Mouse (Mus musculus): ENCODE measurements around the gene Gns. TPM values are rescaled to one million over a fixed set of nuclear protein-coding genes. Genes with fewer than 3 reads are reported as not detected.

Gene Gns
- polyA plus RNA-seq, 1 experiment, result 39.2 TPM

- WGBS, result 91% methylated on average over 18 of the region's 18 CpGs
- no peak for TF ChIP-seq CTCF (IDR thresholded peaks at IDR 0.05; ENCODE audit: control insufficient read depth, insufficient read depth, low read length)
- no peak for TF ChIP-seq POLR2A (IDR thresholded peaks at IDR 0.05; ENCODE audit: borderline replicate concordance, control insufficient read depth, low read depth, low read length)
- Histone ChIP-seq H3K27ac (ENCODE audit: control insufficient read depth, insufficient read depth, low read depth, low read length, poor library complexity) (no peak overlapping the region), H3K4me3 (replicated peaks; ENCODE audit: control insufficient read depth, low read depth, low read length) (no peak overlapping the region), H3K4me1 (ENCODE audit: control insufficient read depth, insufficient read depth, low read length) (peaks cover 3% of the 10 kb centered on the region; the same call in 1 of the 2 replicates)
Measured at GRCm38 (mm10) chr10:121381280-121381679, 16.4 kb downstream of the Gns start.

GRCm38 (mm10) chr10:121384710-121385109, 19.8 kb downstream of the Gns start:
- no peak overlapping the region for H3K4me3 ChIP-seq (replicated peaks; ENCODE audit: control insufficient read depth, low read depth, low read length)
- TF ChIP-seq CTCF (IDR thresholded peaks at IDR 0.05; ENCODE audit: control insufficient read depth, insufficient read depth, low read length) (no peak), POLR2A (IDR thresholded peaks at IDR 0.05; ENCODE audit: borderline replicate concordance, control insufficient read depth, low read depth, low read length) (no peak)
- H3K4me1 ChIP-seq (ENCODE audit: control insufficient read depth, insufficient read depth, low read length), result no peaks in the 10 kb centered on the region
- 89% methylated on average over 13 of the region's 13 CpGs for WGBS
- H3K27ac ChIP-seq (ENCODE audit: control insufficient read depth, insufficient read depth, low read depth, low read length, poor library complexity), result no peak overlapping the region

- WGBS, result 88% methylated on average over 6 of the region's 6 CpGs
- Histone ChIP-seq H3K4me3 (replicated peaks; ENCODE audit: control insufficient read depth, low read depth, low read length) (no peak overlapping the region), H3K27ac (ENCODE audit: control insufficient read depth, insufficient read depth, low read depth, low read length, poor library complexity) (no peak overlapping the region), H3K4me1 (ENCODE audit: control insufficient read depth, insufficient read depth, low read length) (no peaks in the 10 kb centered on the region)
- TF ChIP-seq POLR2A (IDR thresholded peaks at IDR 0.05; ENCODE audit: borderline replicate concordance, control insufficient read depth, low read depth, low read length), result no peak
- TF ChIP-seq CTCF (IDR thresholded peaks at IDR 0.05; ENCODE audit: control insufficient read depth, insufficient read depth, low read length), result no peak
Measured at GRCm38 (mm10) chr10:121385695-121386094, 20.8 kb downstream of the Gns start.

GRCm38 (mm10) chr10:121386347-121386746, 21.5 kb downstream of the Gns start:
- Histone ChIP-seq H3K27ac (ENCODE audit: control insufficient read depth, insufficient read depth, low read depth, low read length, poor library complexity) (no peak overlapping the region), H3K4me3 (replicated peaks; ENCODE audit: control insufficient read depth, low read depth, low read length) (no peak overlapping the region), H3K4me1 (ENCODE audit: control insufficient read depth, insufficient read depth, low read length) (no peaks in the 10 kb centered on the region)
- 81% methylated on average over 9 of the region's 9 CpGs for WGBS
- TF ChIP-seq POLR2A (IDR thresholded peaks at IDR 0.05; ENCODE audit: borderline replicate concordance, control insufficient read depth, low read depth, low read length) (no peak), CTCF (IDR thresholded peaks at IDR 0.05; ENCODE audit: control insufficient read depth, insufficient read depth, low read length) (no peak)

- no peak for TF ChIP-seq CTCF (IDR thresholded peaks at IDR 0.05; ENCODE audit: control insufficient read depth, insufficient read depth, low read length)
- no peak for TF ChIP-seq POLR2A (IDR thresholded peaks at IDR 0.05; ENCODE audit: borderline replicate concordance, control insufficient read depth, low read depth, low read length)
- Histone ChIP-seq H3K27ac (ENCODE audit: control insufficient read depth, insufficient read depth, low read depth, low read length, poor library complexity) (no peak overlapping the region), H3K4me1 (ENCODE audit: control insufficient read depth, insufficient read depth, low read length) (no peaks in the 10 kb centered on the region), H3K4me3 (replicated peaks; ENCODE audit: control insufficient read depth, low read depth, low read length) (no peak overlapping the region)
- WGBS, result 85% methylated on average over 10 of the region's 10 CpGs
Measured at GRCm38 (mm10) chr10:121390602-121391001, 25.7 kb downstream of the Gns start.

GRCm38 (mm10) chr10:121391901-121392300, 27.0 kb downstream of the Gns start:
- TF ChIP-seq CTCF (IDR thresholded peaks at IDR 0.05; ENCODE audit: control insufficient read depth, insufficient read depth, low read length), result no peak
- WGBS, result 95% methylated on average over 8 of the region's 8 CpGs
- no peak overlapping the region for H3K27ac ChIP-seq (ENCODE audit: control insufficient read depth, insufficient read depth, low read depth, low read length, poor library complexity)

GRCm38 (mm10) chr10:121394270-121394669, 29.4 kb downstream of the Gns start:
- H3K4me3 ChIP-seq (replicated peaks; ENCODE audit: control insufficient read depth, low read depth, low read length), result no peak overlapping the region
- WGBS, result 84% methylated on average over 6 of the region's 6 CpGs
- no peak overlapping the region for H3K27ac ChIP-seq (ENCODE audit: control insufficient read depth, insufficient read depth, low read depth, low read length, poor library complexity)
- H3K4me1 ChIP-seq (ENCODE audit: control insufficient read depth, insufficient read depth, low read length), result no peaks in the 10 kb centered on the region; the same call in 1 of the 2 replicates
- no peak for TF ChIP-seq POLR2A (IDR thresholded peaks at IDR 0.05; ENCODE audit: borderline replicate concordance, control insufficient read depth, low read depth, low read length)
- no peak for TF ChIP-seq CTCF (IDR thresholded peaks at IDR 0.05; ENCODE audit: control insufficient read depth, insufficient read depth, low read length)

More at GRCm38 (mm10) chr10:121391901-121392300, 27.0 kb downstream of the Gns start:
- no peak overlapping the region for H3K4me3 ChIP-seq (replicated peaks; ENCODE audit: control insufficient read depth, low read depth, low read length)
- no peaks in the 10 kb centered on the region for H3K4me1 ChIP-seq (ENCODE audit: control insufficient read depth, insufficient read depth, low read length)

GRCm38 (mm10) chr10:121394789-121395325, 30.0 kb downstream of the Gns start:
- TF ChIP-seq POLR2A (IDR thresholded peaks at IDR 0.05; ENCODE audit: borderline replicate concordance, control insufficient read depth, low read depth, low read length) (no peak), CTCF (IDR thresholded peaks at IDR 0.05; ENCODE audit: control insufficient read depth, insufficient read depth, low read length) (no peak)
- 91% methylated on average over 18 of the region's 18 CpGs for WGBS

More at GRCm38 (mm10) chr10:121394789-121395325, 30.0 kb downstream of the Gns start:
- H3K4me3 ChIP-seq (replicated peaks; ENCODE audit: control insufficient read depth, low read depth, low read length), result no peak overlapping the region
- no peaks in the 10 kb centered on the region; the same call in 1 of the 2 replicates for H3K4me1 ChIP-seq (ENCODE audit: control insufficient read depth, insufficient read depth, low read length)
- no peak overlapping the region for H3K27ac ChIP-seq (ENCODE audit: control insufficient read depth, insufficient read depth, low read depth, low read length, poor library complexity)
